Mouse (Mus musculus) heart, adult 2 months (tissue): ENCODE results near the gene Tmem176b. TPM values are rescaled to one million over a fixed set of nuclear protein-coding genes. Genes with fewer than 3 reads are reported as not detected.

Experiments used
- DNase-seq, 2 experiments: peaks; one replicate each; pipeline ENCODE4 v3.0.0; 2021
- H3K27ac ChIP-seq: fragments of 200-600 bp; 2 replicates; pipeline ENCODE4 v1.8.1; 2022
- H3K27me3 ChIP-seq: fragments of 200-500 bp; 2 replicates; pipeline ENCODE4 v1.6.1; 2012; ENCODE audit warnings: mild to moderate bottlenecking, low read length, inconsistent platforms, mixed read lengths; ENCODE audit not compliant: control insufficient read depth, insufficient read depth
- H3K36me3 ChIP-seq: fragments of 200-500 bp; 2 replicates; pipeline ENCODE4 v1.6.1; 2012; ENCODE audit warnings: low read length, inconsistent platforms; ENCODE audit not compliant: control insufficient read depth, insufficient read depth
- H3K4me1 ChIP-seq: fragments of 200-500 bp; 2 replicates; pipeline ENCODE4 v1.6.1; 2011; ENCODE audit warnings: low read length; ENCODE audit not compliant: control insufficient read depth, insufficient read depth
- H3K4me3 ChIP-seq: fragments of 200-600 bp; 2 replicates; pipeline ENCODE4 v1.8.1; 2022
- H3K79me2 ChIP-seq: fragments of 200-500 bp; replicated peaks from 2 replicates; pipeline ENCODE4 v1.6.1; 2012; ENCODE audit warnings: mild to moderate bottlenecking, inconsistent platforms, low read length, moderate library complexity, mixed read lengths; ENCODE audit not compliant: control insufficient read depth, insufficient read depth
- H3K9ac ChIP-seq: fragments of 200-500 bp; 2 replicates; pipeline ENCODE4 v1.6.1; 2012; ENCODE audit warnings: low read depth, mild to moderate bottlenecking, control low read depth, inconsistent platforms, low read length, mixed read lengths
- CTCF ChIP-seq: fragments of 200-600 bp; IDR thresholded peaks from 2 replicates; pipeline ENCODE4 v1.8.1; 2022; ENCODE audit warnings: antibody characterized with exemption, mild to moderate bottlenecking, moderate library complexity
- EP300 ChIP-seq: fragments of 200-500 bp; IDR thresholded peaks from 2 replicates; pipeline ENCODE4 v1.6.1; 2011; ENCODE audit warnings: low read depth, low read length, control low read depth; ENCODE audit not compliant: insufficient read depth
- POLR2A ChIP-seq: fragments of 200-500 bp; IDR thresholded peaks from 2 replicates; pipeline ENCODE4 v1.6.1; 2011; ENCODE audit warnings: mild to moderate bottlenecking, low read depth, low read length, control low read depth; ENCODE audit not compliant: insufficient read depth
- WGBS: fragments of 180-500 bp; shearing (Covaris S2); methylation state at CpG from one replicate; pipeline ENCODE4 v1.1.7; 2018; 5-methylcytosine and 5-hydroxymethylcytosine counted together
- intact Hi-C: fragments of 180-260 bp; cut with DNase I; formaldehyde crosslinking; loops from one replicate; pipeline ENCODE4 v1.15.1; 2025
- long read RNA-seq: library from polyadenylated mRNA; stranded (forward); transcript quantifications from one replicate; pipeline ENCODE4 v2.0.0, GENCODE M21; 2021
- polyA plus RNA-seq: library from polyadenylated mRNA; depleted of rRNA; stranded (reverse); fragments of >200 nt; gene quantifications from 2 replicates; pipeline ENCODE4 v1.2.3, GENCODE M21; 2012; rRNA removed
- total RNA-seq, 2 experiments: library from RNA; stranded (reverse); gene quantifications; 2 replicates each; pipeline ENCODE4 v1.2.3; 2021

Tmem176b gene
- total RNA-seq (10 to 100 TPM; 41.6 to 53.0 TPM), polyA plus RNA-seq (104 and 108 TPM in 2 replicates)
- long read RNA-seq, transcript Tmem176b-203 (7 exons, 1,414 nt): major isoform, 13 of 29 reads
- long read RNA-seq, transcript Tmem176b-209 (7 exons, 986 nt): minor isoform, 5 of 29 reads
- long read RNA-seq, partial matches to known transcripts: 3 of 29 reads
- long read RNA-seq, other reads (novel, unspliced or antisense): 4 of 29 reads

- 2% methylated on average over 6 of the region's 6 CpGs for WGBS
- intact Hi-C loops: no loop called here
- no peaks in the 10 kb centered on the region for H3K36me3 ChIP-seq
Observed at GRCm38 (mm10) chr6:48840973-48841625, at the start of gene Tmem176b. Gene Tmem176b, minus strand, starts transcription at chr6:48841496.

GRCm38 (mm10) chr6:48876510-48877135 is 35.3 kb upstream of the Tmem176b start:
- 81% methylated on average over 5 of the region's 5 CpGs for WGBS
- no peak for DNase-seq
- no peak overlapping the region for H3K4me3 ChIP-seq
- no peaks in the 10 kb centered on the region for H3K79me2 ChIP-seq
- no peaks in the 10 kb centered on the region for H3K4me1 ChIP-seq
- no peak overlapping the region for H3K9ac ChIP-seq
- intact Hi-C loops: no loop called here
- TF ChIP-seq CTCF (no peak), EP300 (no peak), POLR2A (no peak)
- no peaks in the 10 kb centered on the region for H3K27me3 ChIP-seq
- no peak overlapping the region for H3K27ac ChIP-seq
- no peaks in the 10 kb centered on the region for H3K36me3 ChIP-seq

More at GRCm38 (mm10) chr6:48840973-48841625, at the start of gene Tmem176b:
- no peaks in the 10 kb centered on the region for H3K27me3 ChIP-seq
- peak within 1 kb of the TSS; percentile 45 for H3K4me3 ChIP-seq
- no peaks in the 10 kb centered on the region for H3K79me2 ChIP-seq
- DNase-seq: peak; percentile 87 to 91
- TF ChIP-seq CTCF (no peak), POLR2A (peak; percentile 62), EP300 (no peak)
- H3K9ac ChIP-seq: peak within 1 kb of the TSS; percentile 31
- peak within 1 kb of the TSS; percentile 74 for H3K27ac ChIP-seq
- peaks cover 4% of the 10 kb centered on the region for H3K4me1 ChIP-seq

GRCm38 (mm10) chr6:48875515-48875914 is 34.2 kb upstream of the Tmem176b start:
- Histone ChIP-seq H3K4me1 (no peaks in the 10 kb centered on the region), H3K27ac (no peak overlapping the region), H3K9ac (no peak overlapping the region), H3K36me3 (no peaks in the 10 kb centered on the region), H3K4me3 (no peak overlapping the region), H3K27me3 (no peaks in the 10 kb centered on the region), H3K79me2 (no peaks in the 10 kb centered on the region)
- 83% methylated on average over 6 of the region's 6 CpGs for WGBS
- intact Hi-C loops: no loop called here
- no peak for DNase-seq
- TF ChIP-seq POLR2A: no peak
- TF ChIP-seq CTCF: no peak
- no peak for TF ChIP-seq EP300

DNA sequence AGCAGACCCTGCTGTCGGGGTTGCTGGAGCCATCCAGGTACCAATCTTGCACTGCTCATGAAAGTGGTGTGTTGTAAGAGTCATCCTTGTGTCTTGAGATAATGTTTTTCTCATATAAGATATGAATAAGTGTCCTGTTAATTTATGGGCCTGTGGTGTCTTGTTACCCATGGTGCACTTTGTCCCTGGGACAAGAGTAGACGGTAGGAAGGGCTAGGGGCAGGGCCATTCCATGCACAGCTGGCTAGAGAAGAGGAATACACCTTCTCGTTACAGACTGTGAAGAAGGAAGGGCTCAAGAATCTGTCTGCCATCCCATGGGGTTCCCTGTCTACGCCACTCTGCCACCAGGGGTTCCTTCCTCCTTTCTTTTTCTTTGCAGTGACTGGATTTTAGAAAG is 33.3 kb upstream of the Tmem176b start:
- Histone ChIP-seq H3K9ac (no peak overlapping the region), H3K4me3 (no peak overlapping the region), H3K79me2 (no peaks in the 10 kb centered on the region), H3K4me1 (no peaks in the 10 kb centered on the region), H3K27me3 (no peaks in the 10 kb centered on the region), H3K36me3 (no peaks in the 10 kb centered on the region), H3K27ac (no peak overlapping the region)
- no peak for DNase-seq
- WGBS: 84% methylated on average over 4 of the region's 4 CpGs
- TF ChIP-seq CTCF: no peak
- no peak for TF ChIP-seq POLR2A
- no peak for TF ChIP-seq EP300
- intact Hi-C loops: no loop called here

GRCm38 (mm10) chr6:48872596-48872995 is 31.3 kb upstream of the Tmem176b start, which contains the start of gene Aoc1:
Gene Aoc1, plus strand, starts transcription at chr6:48872896.
- no peaks in the 10 kb centered on the region for H3K36me3 ChIP-seq
- WGBS: 71% methylated on average over 5 of the region's 5 CpGs
- intact Hi-C loops: no loop called here
- DNase-seq: no peak
- H3K4me3 ChIP-seq: no peak within 1 kb of the TSS
- H3K9ac ChIP-seq: no peak within 1 kb of the TSS
- no peaks in the 10 kb centered on the region for H3K79me2 ChIP-seq
- H3K27me3 ChIP-seq: no peaks in the 10 kb centered on the region
- no peaks in the 10 kb centered on the region for H3K4me1 ChIP-seq
- TF ChIP-seq POLR2A: no peak
- no peak for TF ChIP-seq EP300
- TF ChIP-seq CTCF: no peak
- no peak within 1 kb of the TSS for H3K27ac ChIP-seq

DNA sequence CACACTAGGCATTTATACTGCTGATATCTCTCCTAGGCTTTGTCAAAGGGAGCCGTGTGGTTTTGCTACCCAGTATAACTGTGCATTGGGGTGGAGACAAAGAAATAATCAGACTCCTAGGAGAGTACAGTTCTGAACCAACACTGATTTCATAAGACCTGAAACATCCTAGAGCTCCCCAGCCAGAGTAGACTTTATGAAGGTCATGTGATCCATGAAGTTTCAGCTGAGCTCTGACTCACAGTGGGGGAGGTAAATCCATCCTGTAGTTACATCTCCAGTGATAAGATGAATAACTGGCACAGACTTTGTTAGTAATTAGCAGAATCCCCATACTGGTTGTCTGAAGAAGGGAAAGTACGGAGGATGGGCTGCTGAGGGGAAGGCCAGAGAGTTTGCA is 28.5 kb upstream of the Tmem176b start:
- H3K4me1 ChIP-seq: no peaks in the 10 kb centered on the region
- 62% methylated on average over 2 of the region's 2 CpGs for WGBS
- H3K27me3 ChIP-seq: no peaks in the 10 kb centered on the region
- DNase-seq: no peak
- H3K36me3 ChIP-seq: no peaks in the 10 kb centered on the region
- intact Hi-C loops: no loop called here
- H3K9ac ChIP-seq: no peak overlapping the region
- H3K4me3 ChIP-seq: no peak overlapping the region
- H3K27ac ChIP-seq: no peak overlapping the region
- TF ChIP-seq EP300: no peak
- no peak for TF ChIP-seq POLR2A
- TF ChIP-seq CTCF: no peak
- no peaks in the 10 kb centered on the region for H3K79me2 ChIP-seq
